Mouse (Mus musculus) heart, embryonic 11.5 days (tissue): ENCODE results near the gene Fcnb. TPM values are rescaled to one million over a fixed set of nuclear protein-coding genes. Genes with fewer than 3 reads are reported as not detected.

Source experiments
- ATAC-seq: fragments of 200-750 bp; cut with Nextera tagmentation; replicated peaks from 2 replicates; pipeline ENCODE4 v1.8.0; 2017; ENCODE audit warnings: moderate library complexity; ENCODE audit not compliant: insufficient number of reproducible peaks, low FRiP score, low TSS enrichment
- H3K27ac ChIP-seq: fragments of 300-500 bp; sonication (generic); 2 replicates; pipeline ENCODE4 v1.5.1; 2014; ENCODE audit warnings: mild to moderate bottlenecking, low read depth, low read length
- H3K27me3 ChIP-seq: fragments of 300-500 bp; sonication (generic); 2 replicates; pipeline ENCODE4 v1.6.1; 2014; ENCODE audit warnings: mild to moderate bottlenecking, low read length, mixed read lengths; ENCODE audit not compliant: control insufficient read depth, insufficient read depth
- H3K36me3 ChIP-seq: fragments of 300-500 bp; sonication (generic); 2 replicates; pipeline ENCODE4 v1.6.1; 2014; ENCODE audit warnings: mild to moderate bottlenecking, low read length, moderate library complexity, mixed read lengths; ENCODE audit not compliant: control insufficient read depth, insufficient read depth
- H3K4me1 ChIP-seq: fragments of 300-500 bp; sonication (generic); 2 replicates; pipeline ENCODE4 v1.6.1; 2014; ENCODE audit warnings: low read length; ENCODE audit not compliant: control insufficient read depth, insufficient read depth
- H3K4me2 ChIP-seq: fragments of 300-500 bp; sonication (generic); 2 replicates; pipeline ENCODE4 v1.6.1; 2014; ENCODE audit warnings: mild to moderate bottlenecking, moderate library complexity
- H3K4me3 ChIP-seq: fragments of 300-500 bp; sonication (generic); 2 replicates; pipeline ENCODE4 v1.5.1; 2014; ENCODE audit warnings: low read depth, low read length
- H3K9ac ChIP-seq: fragments of 300-500 bp; sonication (generic); 2 replicates; pipeline ENCODE4 v1.6.1; 2014; ENCODE audit warnings: mild to moderate bottlenecking, low read depth, low read length, moderate library complexity
- H3K9me3 ChIP-seq: fragments of 300-500 bp; sonication (generic); replicated peaks from 2 replicates; pipeline ENCODE4 v1.6.1; 2016; ENCODE audit warnings: low read length; ENCODE audit not compliant: control insufficient read depth
- WGBS: fragments of 180-500 bp; shearing (Covaris S2); extraction: QIAGEN DNeasy Blood & Tissue Kit; methylation state at CpG from one replicate; pipeline ENCODE4 v1.1.7; 2014; ENCODE audit not compliant: insufficient replicate concordance; 5-methylcytosine and 5-hydroxymethylcytosine counted together
- polyA plus RNA-seq: library from polyadenylated mRNA; unstranded; fragments of >200 nt; fragmentation: Nextera tagmentation; extraction: Ambion mirVana; gene quantifications from 2 replicates; pipeline ENCODE4 v1.2.1, GENCODE M21; 2014

The Fcnb gene
- polyA plus RNA-seq, 1 experiment from 2014 or later: 0.19 TPM

DNA sequence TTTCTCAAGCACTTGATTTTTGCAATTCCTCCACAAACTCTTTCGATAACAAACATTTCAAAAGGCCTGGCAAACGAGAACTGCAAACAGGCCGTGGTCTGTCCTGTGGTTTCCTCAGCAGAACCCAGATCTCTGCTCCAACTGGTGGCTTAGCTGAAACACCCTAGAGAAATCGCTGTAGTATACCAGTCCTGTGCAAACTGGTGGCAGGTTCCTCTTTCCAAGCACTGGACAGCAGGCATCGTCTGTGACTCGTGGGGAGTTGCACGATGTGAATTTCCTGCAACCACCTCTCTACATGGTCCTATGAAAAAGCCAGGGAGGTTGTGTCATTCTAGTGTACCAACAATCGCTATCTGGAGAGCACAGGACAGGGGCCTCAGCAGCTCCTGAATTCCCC lies 7.4 kb upstream of the Fcnb start:
- Histone ChIP-seq H3K4me3 (no peak overlapping the region), H3K9me3 (no peaks in the 10 kb centered on the region), H3K27ac (no peak overlapping the region), H3K4me1 (no peaks in the 10 kb centered on the region), H3K9ac (no peak overlapping the region), H3K27me3 (0 out of 2 replicates have a peak, but pooled peaks cover 3% of the 10 kb centered on the region), H3K4me2 (no peak overlapping the region), H3K36me3 (no peaks in the 10 kb centered on the region)
- WGBS: 81% methylated on average over 8 of the region's 8 CpGs
- no peak for ATAC-seq

DNA sequence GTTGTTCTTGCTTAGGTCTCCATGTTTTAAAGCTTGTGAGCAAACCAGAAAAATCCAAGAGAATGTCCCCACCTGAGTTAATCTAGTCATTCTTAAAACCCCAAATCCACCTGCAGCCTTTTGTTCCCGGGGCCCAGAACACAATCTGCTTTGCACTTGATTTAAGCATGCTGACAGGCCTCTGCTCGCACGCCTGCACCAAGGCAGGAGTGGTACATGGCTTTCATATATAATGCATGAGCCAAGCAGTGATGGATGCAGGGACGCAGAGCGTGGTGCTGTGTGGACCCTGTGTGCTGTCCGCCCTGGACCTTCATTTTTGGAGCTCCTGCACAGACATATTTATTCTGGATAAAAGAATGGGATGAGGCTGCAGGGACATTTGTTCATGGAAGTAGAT lies 6.4 kb upstream of the Fcnb start:
- WGBS: 76% methylated on average over 6 of the region's 6 CpGs
- H3K4me2 ChIP-seq: no peak overlapping the region
- ATAC-seq: no peak
- no peak overlapping the region for H3K9ac ChIP-seq
- H3K27ac ChIP-seq: no peak overlapping the region
- no peaks in the 10 kb centered on the region for H3K4me1 ChIP-seq
- no peaks in the 10 kb centered on the region for H3K9me3 ChIP-seq
- H3K27me3 ChIP-seq: 0 out of 2 replicates have a peak, but pooled peaks cover 3% of the 10 kb centered on the region
- H3K4me3 ChIP-seq: no peak overlapping the region
- H3K36me3 ChIP-seq: no peaks in the 10 kb centered on the region

DNA sequence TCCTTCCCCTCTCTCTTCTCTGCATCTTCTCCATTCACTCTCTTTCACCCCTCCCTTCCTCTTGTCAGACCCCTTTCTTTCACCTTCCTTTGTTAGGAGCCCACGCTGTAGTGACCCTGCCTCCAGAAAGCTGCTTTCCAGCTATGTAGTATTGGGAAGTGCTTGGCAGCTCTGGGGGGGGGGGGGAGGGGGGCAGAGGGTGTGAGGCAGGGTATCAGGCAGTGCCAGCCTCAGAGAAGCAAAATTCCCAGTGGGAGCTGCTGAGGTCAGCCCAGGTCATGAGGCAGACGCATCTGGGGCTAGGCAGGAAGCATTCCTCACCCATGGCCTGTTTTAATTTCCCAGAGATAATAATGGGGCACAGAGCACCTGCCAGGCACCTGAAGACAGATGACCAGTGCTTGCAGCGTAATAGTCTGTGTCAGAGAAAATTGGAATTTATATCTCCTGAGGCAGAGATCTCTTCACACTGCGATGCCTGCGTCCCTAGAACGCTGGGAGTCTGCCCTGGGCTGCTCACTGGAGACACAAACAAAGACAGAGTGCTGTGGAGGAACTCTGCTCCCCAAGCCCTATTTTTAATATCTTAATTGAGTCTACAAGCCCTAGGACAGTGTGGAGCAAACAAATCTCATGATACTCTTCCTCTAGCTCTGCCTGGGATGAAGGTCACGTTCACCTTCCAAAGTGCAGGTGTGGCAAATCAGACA lies 5.8 kb upstream of the Fcnb start:
- H3K27me3 ChIP-seq: 0 out of 2 replicates have a peak, but pooled peaks cover 3% of the 10 kb centered on the region
- no peaks in the 10 kb centered on the region for H3K9me3 ChIP-seq
- 56% methylated on average over 7 of the region's 7 CpGs for WGBS
- no peaks in the 10 kb centered on the region for H3K36me3 ChIP-seq
- H3K9ac ChIP-seq: no peak overlapping the region
- no peak overlapping the region for H3K4me3 ChIP-seq
- H3K4me2 ChIP-seq: no peak overlapping the region
- no peak for ATAC-seq
- H3K27ac ChIP-seq: no peak overlapping the region
- H3K4me1 ChIP-seq: no peaks in the 10 kb centered on the region

DNA sequence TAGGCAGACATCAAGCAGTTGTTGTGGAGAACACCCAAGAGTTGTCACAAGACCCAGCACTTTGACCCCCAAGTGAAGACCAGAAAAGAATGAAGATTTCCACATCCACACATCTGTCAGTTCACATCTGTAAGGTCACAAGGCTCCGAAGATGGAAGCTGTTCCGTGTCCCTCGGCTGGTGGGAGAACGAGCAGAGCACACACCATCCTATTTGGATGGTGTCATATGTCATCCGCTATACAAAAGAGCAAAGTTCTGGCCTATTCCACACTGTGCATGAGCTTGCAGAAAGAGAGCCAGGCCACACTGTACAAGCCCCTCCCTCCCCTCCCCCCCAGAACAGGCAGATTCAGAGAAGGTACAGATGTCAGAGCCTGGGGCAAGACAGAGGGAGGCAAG lies 4.4 kb upstream of the Fcnb start:
- Histone ChIP-seq H3K4me2 (no peak overlapping the region), H3K4me3 (no peak overlapping the region), H3K9me3 (no peaks in the 10 kb centered on the region), H3K9ac (no peak overlapping the region), H3K4me1 (no peaks in the 10 kb centered on the region), H3K36me3 (no peaks in the 10 kb centered on the region), H3K27ac (no peak overlapping the region), H3K27me3 (no peaks in the 10 kb centered on the region)
- no peak for ATAC-seq
- WGBS: 73% methylated on average over 5 of the region's 5 CpGs

DNA sequence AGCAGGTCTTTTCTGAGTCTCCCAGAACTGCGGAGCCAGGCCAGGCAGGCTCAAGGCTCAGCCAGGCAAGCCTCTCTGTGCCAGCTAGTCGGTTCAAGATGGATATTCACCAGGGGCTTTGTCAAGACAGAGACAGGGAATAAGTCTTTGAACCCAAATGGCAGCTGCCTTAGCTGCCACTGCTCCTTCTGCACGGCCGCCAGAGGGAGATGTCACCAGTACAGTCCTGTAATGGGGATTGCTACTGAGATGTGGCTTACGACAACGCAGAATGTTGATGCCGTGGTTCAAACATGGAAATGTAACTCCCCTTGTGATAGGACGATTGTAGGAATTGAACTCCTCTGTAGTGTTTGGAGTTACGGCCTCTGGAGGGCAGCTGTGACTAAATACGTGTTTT lies 1.4 kb upstream of the Fcnb start:
- Histone ChIP-seq H3K9ac (no peak overlapping the region), H3K27ac (no peak overlapping the region), H3K36me3 (no peaks in the 10 kb centered on the region), H3K4me1 (no peaks in the 10 kb centered on the region), H3K27me3 (no peaks in the 10 kb centered on the region), H3K9me3 (no peaks in the 10 kb centered on the region), H3K4me2 (no peak overlapping the region), H3K4me3 (no peak overlapping the region)
- 75% methylated on average over 10 of the region's 10 CpGs for WGBS
- ATAC-seq: no peak

DNA sequence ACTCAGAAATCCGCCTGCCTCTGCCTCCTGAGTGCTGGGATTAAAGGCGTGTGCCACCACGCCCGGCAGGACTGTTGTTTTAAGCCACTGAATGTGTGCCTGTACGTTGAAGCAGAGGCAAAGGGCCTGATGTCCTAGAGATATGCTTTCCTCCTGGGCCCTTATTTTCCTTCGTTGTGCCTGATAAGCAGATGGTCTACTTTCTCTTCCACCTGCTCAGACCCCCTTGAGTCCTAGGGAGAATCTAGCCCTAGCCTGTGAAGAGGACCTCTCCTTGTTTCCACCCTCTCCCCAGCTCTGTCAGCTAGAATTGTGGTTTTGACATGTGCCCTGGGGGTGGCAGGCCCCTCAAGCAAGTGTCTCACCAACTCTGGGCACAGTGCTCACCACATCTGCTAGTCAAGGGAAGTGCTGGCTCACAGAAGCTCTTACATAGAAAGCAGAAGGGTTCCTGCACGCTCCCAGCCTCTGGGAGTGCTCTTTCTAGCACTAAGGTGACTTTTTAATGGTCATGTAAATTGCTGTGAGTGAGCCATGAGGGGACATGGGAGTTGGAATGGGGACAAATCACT lies 9.0 kb downstream of the Fcnb start:
- Histone ChIP-seq H3K9ac (no peak overlapping the region), H3K36me3 (no peaks in the 10 kb centered on the region), H3K4me1 (no peaks in the 10 kb centered on the region), H3K4me2 (no peak overlapping the region), H3K27ac (no peak overlapping the region), H3K27me3 (no peaks in the 10 kb centered on the region), H3K4me3 (no peak overlapping the region), H3K9me3 (no peaks in the 10 kb centered on the region)
- 69% methylated on average over 7 of the region's 7 CpGs for WGBS
- ATAC-seq: no peak

DNA sequence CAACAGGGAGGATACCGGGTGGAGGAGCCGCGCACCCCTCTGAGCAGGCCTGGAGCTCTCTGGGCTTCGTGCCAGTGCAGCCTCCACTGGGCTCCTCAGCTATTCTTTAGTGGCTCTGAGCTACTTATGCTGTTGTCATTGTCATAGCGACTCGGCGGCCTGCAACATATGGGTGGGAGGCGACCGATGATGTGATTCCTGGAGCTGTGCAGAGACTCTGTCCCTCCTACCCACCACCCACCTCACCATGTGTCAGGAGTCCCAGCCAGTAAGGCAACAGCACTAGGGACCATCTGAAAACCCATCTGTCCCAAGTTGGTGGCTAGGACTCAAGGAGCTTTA lies 16.2 kb downstream of the Fcnb start:
- Histone ChIP-seq H3K36me3 (no peaks in the 10 kb centered on the region), H3K4me3 (no peak overlapping the region), H3K4me2 (no peak overlapping the region), H3K9ac (no peak overlapping the region), H3K27ac (no peak overlapping the region), H3K9me3 (no peaks in the 10 kb centered on the region), H3K4me1 (0 out of 2 replicates have a peak, but pooled peaks cover 2% of the 10 kb centered on the region), H3K27me3 (no peaks in the 10 kb centered on the region)
- WGBS: 88% methylated on average over 9 of the region's 9 CpGs
- no peak for ATAC-seq

DNA sequence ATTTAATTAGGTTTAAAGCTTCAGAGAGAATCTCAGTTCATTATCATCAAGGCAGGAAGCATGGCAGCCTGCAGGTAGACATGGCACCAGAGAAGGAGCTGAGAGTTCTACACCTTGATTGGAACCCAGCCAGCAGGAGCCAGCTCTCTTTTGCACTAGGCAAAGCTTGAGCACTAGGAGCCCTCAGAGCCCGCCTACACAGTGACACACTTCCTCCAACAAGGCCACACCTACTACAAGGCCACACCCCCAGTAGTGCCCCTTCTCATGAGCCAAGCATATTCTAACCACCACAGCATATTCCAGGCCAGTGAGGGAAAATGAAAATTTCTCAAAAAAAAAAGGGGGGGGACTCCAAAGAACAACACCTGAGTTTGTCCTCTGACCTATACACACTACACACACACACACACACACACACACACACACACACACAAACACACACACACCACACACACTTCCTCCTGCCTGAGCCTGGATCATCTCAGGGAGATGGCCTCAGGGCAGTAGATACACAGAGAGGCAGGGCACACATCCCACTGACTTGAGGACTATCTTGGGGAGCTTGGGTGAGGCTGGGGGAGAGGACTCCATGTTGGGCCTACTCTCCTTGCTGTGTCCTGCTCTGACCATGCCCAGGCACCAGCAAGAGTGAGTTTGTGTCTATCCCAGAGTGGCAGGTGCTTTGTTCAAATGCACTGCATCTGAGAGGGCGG lies 16.7 kb downstream of the Fcnb start:
- H3K4me2 ChIP-seq: no peak overlapping the region
- no peak overlapping the region for H3K9ac ChIP-seq
- 0 out of 2 replicates have a peak overlapping the region, but pooled peaks have one; percentile 15 for H3K27ac ChIP-seq
- ATAC-seq: no peak; the same call in 1 of the 2 replicates
- H3K9me3 ChIP-seq: no peaks in the 10 kb centered on the region
- no peak overlapping the region for H3K4me3 ChIP-seq
- H3K4me1 ChIP-seq: 0 out of 2 replicates have a peak, but pooled peaks cover 2% of the 10 kb centered on the region
- H3K36me3 ChIP-seq: no peaks in the 10 kb centered on the region
- WGBS: 86% methylated on average over 2 of the region's 2 CpGs
- no peaks in the 10 kb centered on the region for H3K27me3 ChIP-seq
